Mouse (Mus musculus) mouse embryonic stem cell (cell line): ENCODE data around the gene Ints2.
"Not testable (repeated sequence)": the region's sequence is repeated elsewhere in the genome, so short reads cannot be mapped to it uniquely, and the experiment has no call there.

Experiments used
- in situ Hi-C, 2 experiments: fragments of 300-500 bp; cut with MboI; formaldehyde crosslinking; loops; 1 replicate in 1 of 2; 3 replicates in 1 of 2; pipeline ENCODE4 v1.14.3; 2019 to 2020; ENCODE audit warnings: low sequenced_read_pairs in 2 of 2, low pct_unique_long_range_greater_than_20kb in 1 of 2, mixed read lengths in 1 of 2; ENCODE audit not compliant: unreplicated experiment in 1 of 2

Gene Ints2

DNA sequence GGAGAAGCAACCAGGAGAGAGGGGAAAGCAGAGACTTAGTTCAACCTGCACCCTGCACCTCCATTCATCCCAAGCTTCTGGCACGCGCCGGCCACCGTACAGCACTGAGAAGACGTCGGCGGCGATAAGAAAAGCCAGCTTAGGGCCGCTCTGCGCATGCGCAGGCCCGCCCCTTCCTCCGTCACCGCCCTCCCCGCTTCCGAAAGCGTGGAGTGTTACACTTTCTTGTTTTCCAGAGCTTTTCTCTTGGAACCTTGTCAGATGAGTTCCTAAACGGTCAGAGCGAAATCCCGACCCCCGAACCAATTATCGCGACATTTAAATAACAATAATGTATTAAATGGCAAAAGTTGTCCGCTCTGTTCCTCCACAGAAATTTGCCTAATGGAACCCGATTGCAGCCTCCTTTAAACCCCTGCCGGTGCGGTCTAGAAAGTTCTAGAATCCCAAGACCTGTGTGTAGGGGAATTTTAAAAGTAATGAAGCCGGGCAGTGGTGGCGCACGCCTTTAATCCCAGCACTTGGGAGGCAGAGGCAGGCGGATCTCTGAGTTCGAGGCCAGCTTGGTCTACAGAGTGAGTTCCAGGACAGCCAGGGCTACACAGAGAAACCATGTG is at the start of gene Ints2:
Ints2 (minus strand) TSS at position 116 of the 617 bp plus-strand sequence.
- in situ Hi-C loops: no loop called here

DNA sequence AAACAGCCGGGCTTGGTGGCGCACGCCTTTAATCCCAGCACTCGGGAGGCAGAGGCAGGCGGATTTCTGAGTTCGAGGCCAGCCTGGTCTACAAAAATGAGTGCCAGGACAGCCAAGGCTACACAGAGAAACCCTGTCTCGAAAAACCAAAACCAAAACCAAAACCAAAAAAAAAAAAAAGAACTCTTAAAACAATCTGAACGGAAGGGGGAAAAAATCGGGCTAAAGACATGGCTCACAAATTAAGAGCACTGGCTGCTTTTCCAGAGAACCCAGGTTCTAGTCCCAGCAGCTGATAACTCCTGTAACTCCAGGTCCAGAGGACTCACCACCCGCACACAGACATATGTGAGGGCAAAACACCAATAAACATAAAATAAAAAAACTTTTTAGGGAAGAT is 34.8 kb upstream of the Ints2 start:
- in situ Hi-C loops: not testable (repeated sequence)

- in situ Hi-C loops: no loop called here
These were observed 34.3 kb upstream of the Ints2 start for GRCm38 (mm10) chr11:86291714-86292113.

DNA sequence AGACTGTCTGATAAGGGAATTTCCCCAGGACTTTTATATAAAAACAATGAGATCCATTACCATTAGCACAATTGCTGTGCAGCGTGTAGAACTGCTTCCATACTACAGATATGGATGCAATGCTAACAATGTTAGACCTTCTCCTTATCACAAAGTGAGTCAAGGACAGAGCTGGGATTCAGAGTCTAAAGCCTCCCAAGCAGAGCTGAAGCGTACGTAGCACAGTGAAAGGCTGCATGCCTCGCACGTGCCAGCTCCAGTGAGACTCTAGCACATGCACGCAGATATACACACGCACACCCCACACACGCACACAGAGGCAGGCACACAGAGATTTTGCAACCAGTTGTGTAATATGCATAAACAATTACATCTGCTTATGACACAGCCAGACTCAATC is 28.4 kb upstream of the Ints2 start:
- in situ Hi-C loops: no loop called here

DNA sequence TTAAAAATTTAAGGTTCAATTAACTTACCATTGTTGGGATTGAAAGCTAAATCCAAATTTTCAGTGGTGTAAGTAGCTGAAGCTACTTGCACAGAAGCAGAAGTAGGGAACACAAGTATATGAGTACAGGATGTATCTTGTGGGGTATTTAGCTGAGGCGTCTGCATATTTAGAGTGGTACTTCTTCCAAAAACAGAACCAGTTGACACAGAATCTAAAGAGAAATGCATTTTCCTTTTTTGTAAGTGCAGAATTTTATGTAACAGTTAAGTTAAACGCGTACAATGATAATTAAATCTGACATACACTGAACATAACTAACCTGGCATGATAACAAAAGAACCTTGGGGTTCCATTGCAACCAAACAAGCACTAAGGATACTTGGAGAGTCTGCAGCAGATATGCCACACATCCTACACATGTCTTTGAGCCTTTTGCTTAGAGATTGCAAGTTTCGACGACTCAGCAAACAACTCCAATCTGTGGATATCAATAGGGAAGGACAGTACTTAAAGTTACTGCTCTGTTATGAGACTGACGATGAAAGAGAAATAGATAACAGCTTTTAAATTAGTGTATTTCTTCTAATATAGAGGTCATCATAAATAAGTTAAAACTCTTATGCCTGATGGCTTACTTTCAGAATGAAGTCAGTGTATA is 21.2 kb upstream of the Ints2 start:
- in situ Hi-C loops: no loop called here

DNA sequence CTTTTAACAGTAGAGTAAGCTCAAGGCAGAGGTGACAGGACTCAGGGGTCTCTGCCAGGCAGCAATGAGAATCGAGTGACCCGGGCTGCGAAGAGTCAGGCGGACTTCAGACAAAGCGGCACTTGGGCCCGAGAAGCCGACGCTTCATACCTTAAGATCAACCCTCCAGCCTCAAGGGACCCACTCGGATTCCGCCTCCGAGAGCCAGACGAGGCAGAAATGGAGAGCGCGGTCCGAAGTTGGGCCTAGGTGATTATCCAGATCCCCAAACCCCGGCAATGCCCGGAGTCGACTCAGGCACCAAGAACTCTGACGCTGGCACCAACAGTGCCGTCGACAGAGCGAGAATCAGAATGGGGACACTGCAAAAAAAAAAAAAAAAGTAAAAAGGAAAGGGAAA is 321 bp downstream of the Ints2 start:
- in situ Hi-C loops: no loop called here

DNA sequence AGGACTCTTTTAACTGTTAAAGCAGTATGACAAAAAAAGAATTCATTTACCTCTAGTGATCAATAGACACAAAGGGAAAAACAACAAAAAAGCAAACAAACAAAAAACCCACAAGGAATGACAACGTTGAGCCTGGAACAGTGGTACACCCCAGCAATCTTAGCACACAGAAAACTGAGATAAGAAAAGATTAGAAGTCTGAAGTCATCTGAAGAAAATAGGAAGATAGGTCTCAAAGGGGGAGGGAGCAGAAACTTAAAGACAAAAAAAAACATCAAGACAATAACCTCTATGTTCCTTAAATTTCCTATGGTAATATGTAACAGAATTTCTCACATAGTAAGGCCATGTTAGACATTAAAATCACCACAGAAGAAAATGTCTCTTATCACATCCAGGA is 4.0 kb downstream of the Ints2 start:
- in situ Hi-C loops: no loop called here

GRCm38 (mm10) chr11:86232446-86232845 is 24.9 kb downstream of the Ints2 start:
- in situ Hi-C loops: no loop called here

- in situ Hi-C loops: no loop called here
These were observed 25.5 kb downstream of the Ints2 start for GRCm38 (mm10) chr11:86231781-86232350.

DNA sequence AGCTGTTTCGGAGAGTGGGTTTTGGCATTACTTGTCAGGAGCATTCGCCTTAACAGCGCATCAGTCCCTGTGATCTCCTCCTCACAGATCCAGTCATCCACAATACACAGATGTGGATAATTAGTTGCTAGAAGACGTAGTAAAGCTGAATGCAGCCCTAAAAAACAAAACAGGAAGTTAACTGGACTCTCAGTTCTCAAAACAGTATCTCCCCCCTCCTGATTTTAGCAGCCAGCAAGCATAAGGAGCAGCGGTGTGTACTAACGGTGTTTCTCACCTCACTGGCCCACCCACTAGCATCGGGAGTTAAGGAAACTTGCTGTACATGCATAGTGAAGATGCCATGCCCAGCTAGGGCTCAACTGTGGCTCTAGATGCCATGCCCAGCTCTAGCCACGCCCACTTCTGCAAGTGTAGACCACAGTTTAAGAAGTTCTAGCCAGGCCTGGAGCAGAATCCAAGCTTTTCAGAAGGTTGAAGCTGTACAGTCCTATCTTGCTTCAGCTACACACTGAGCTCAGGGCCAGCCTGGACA is 30.7 kb downstream of the Ints2 start:
- in situ Hi-C loops: no loop called here

- in situ Hi-C loops: no loop called here
These were observed 31.6 kb downstream of the Ints2 start for GRCm38 (mm10) chr11:86225761-86226160.

GRCm38 (mm10) chr11:86211803-86212202 is 45.6 kb downstream of the Ints2 start:
- in situ Hi-C loops: no loop called here

DNA sequence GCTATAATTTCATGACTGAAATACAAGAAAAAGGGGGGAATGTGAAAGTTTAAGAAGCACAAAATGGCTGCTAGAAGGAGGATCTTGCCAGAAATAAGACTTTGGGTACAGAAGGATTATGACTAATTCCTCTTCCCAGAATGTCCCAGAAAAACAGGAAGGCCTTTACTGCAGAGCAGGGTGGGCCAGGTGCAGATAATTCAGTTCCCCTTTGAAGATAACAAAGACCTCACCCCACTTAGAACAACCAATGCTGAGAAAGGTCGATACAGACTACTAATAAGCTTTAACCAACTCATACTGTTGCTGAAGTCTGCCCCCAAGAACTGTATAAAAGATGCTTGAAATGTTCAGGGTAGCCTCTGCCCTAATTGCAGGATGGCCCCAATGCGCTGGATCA is 48.3 kb downstream of the Ints2 start:
- in situ Hi-C loops: no loop called here

DNA sequence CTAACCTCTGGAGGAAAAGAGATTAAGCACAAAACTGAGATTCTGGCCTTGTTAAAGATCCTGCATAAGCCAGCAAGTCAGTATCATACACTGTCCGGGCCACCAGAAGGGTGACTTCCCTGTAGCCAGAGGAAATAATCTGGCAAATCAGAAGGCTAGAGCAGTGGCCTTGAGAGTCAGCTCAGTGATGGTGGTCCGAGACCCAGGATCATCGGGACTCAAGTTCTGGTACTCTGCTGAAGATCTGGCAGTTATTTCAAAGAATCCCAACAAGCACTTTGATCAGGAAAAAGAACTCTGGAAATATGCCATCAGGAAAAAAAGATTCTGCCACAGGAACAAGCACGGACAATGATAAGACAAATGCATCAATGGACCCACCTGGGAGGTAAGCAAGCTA is 51.5 kb downstream of the Ints2 start:
- in situ Hi-C loops: no loop called here

DNA sequence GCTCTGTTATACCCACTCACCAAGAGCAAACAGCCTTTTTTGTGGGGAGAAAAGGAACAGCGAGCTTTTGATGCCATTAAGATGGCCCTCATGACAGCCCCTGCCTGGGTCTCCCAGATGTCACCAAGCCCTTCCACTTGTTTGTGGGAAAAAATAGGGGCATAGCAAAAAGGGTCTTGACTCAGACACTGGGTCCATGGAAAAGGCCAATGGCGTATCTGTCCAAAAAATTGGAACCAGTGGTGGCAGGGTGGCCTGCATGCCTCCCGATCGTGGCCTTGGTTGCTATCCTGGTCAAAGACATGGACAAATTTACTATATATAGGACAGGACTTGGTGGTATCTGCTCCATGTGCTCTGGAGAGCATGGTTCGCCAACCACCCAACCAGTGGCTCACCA is 52.3 kb downstream of the Ints2 start:
- in situ Hi-C loops: no loop called here

DNA sequence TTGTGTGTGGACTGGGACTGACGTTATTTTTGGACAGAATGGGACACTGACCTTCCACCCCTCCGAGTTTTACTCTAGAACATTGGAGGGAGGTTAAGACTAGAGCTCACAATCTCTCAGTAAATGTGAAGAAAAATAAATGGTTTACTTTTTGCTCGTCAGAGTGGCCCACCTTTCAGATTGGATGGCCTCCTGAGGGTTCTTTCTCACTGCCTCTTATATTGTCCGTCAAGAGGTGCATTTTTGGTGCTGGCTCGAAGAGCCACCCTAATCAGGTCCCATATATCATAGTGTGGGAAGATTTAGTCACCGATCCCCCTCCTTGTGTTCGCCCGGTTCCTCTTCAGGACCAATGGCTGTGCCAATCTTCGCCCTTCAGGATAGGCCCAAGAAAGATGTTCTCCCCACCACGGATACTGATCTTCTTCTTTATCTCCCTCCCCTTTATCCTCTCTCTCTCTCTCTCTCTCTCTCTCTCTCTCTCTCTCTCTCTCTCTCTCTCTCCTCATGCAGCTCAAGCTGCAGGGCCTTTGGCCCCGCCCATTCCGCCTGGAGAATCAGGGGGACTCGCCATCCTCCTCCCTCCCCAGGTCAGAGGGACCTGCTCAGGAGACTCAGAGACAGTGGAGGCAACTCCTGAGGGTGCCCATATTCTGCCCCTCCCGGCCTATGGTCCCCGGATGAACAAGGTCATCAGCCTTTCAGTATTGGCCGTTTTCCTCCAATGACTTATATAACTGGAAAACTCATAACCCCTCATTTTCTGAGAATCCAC is 55.3 kb downstream of the Ints2 start:
- in situ Hi-C loops: no loop called here

DNA sequence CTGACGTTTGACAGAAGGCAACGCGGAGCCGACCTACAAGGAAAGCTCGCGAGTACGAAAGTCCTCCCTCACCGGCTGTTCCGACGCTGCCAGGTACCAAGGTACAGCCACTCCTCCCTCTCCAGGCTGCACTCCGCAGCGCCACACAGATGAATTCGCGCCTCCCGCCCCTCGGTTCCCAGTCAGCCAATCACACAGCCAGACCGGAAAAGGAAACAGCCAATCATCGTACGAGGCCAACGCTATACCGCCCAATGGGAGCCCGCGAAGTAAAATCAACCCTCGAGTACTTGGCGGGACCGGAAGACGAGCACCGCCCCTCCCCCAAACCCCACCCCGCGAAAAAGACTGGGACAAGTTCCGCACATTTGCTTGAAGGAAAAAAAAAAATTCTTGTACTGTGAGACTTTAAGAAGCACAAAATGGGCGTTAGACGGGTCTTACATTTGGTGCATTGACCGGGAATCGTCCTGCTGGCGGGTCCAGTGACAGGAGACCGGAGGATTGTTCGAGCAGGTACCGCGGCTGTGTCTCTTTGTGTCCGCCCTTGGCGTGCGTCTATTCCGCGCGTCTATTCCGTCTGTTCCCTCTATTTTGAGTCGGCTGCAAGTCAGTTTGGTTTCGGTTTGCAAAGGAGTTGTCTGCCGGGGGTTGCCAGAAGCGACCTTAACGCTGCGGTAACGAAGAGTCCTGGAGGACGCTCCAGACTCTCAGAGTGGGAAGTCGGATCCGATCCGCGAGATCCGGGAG is 56.2 kb downstream of the Ints2 start, which contains the start of gene Brip1:
Brip1 (minus strand) TSS at position 157 of the 750 bp plus-strand sequence.
- in situ Hi-C loops: no loop called here

DNA sequence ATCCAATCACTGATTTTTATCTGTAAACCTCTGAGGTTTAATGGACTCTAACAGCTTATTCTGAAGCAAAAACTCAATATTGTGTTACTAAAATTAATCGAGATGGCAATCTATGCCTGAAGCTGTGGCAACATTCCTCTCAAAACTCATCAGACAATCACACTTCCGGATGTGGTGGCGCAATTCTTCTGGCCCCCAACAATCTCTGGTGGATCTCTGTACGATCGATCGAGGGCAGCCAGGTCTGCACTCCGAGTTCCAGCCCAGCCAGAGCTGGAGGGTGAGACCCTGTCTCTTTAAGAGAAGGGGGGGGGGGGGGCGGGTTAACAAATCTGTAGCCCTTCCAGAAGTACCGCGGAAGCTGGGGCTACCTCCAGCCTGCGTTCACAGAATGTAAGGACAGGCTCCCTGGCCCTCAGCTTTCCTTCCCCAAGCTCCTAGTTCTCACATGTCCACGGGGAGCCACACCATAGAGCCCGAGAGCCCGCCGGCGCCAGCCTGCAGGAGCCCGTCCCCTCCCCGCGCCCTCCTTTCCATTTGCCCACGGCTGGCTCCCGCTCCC is 56.8 kb downstream of the Ints2 start:
- in situ Hi-C loops: no loop called here
